Mouse (Mus musculus) intestine, embryonic 16.5 days (tissue): ENCODE measurements around the gene Gm13723. TPM values are rescaled to one million over a fixed set of nuclear protein-coding genes. Genes with fewer than 3 reads are reported as not detected.

Experiments
- ATAC-seq: fragments of 200-750 bp; cut with Nextera tagmentation; 2 replicates; pipeline ENCODE4 v1.8.0; 2017; ENCODE audit warnings: moderate TSS enrichment, moderate library complexity
- H3K27ac ChIP-seq: fragments of 300-500 bp; sonication (generic); 2 replicates; pipeline ENCODE4 v1.5.1; 2014; ENCODE audit warnings: mild to moderate bottlenecking, low read length
- H3K27me3 ChIP-seq: fragments of 300-500 bp; sonication (generic); replicated peaks from 2 replicates; pipeline ENCODE4 v1.6.1; 2014; ENCODE audit warnings: low read length, control low read depth, mixed read lengths; ENCODE audit not compliant: control insufficient read depth, insufficient read depth
- H3K36me3 ChIP-seq: fragments of 300-500 bp; sonication (generic); 2 replicates; pipeline ENCODE4 v1.6.1; 2014; ENCODE audit warnings: low read length, control low read depth; ENCODE audit not compliant: control insufficient read depth, insufficient read depth
- H3K4me1 ChIP-seq: fragments of 300-500 bp; sonication (generic); 2 replicates; pipeline ENCODE4 v1.6.1; 2014; ENCODE audit warnings: low read length, control low read depth, mixed read lengths; ENCODE audit not compliant: control insufficient read depth, insufficient read depth
- H3K4me2 ChIP-seq: fragments of 300-500 bp; sonication (generic); 2 replicates; pipeline ENCODE4 v1.6.1; 2014; ENCODE audit warnings: low read depth, low read length, control low read depth
- H3K4me3 ChIP-seq: fragments of 300-500 bp; sonication (generic); 2 replicates; pipeline ENCODE4 v1.5.1; 2014; ENCODE audit warnings: mild to moderate bottlenecking, low read length
- H3K9ac ChIP-seq: fragments of 300-500 bp; sonication (generic); 2 replicates; pipeline ENCODE4 v1.6.1; 2014; ENCODE audit warnings: low read depth, low read length
- H3K9me3 ChIP-seq: fragments of 300-500 bp; sonication (generic); 2 replicates; pipeline ENCODE4 v1.6.1; 2016; ENCODE audit warnings: low read length, control low read depth; ENCODE audit not compliant: control insufficient read depth
- WGBS: fragments of 180-500 bp; shearing (Covaris S2); extraction: QIAGEN DNeasy Blood & Tissue Kit; methylation state at CpG from one replicate; pipeline ENCODE4 v1.1.7; 2014; 5-methylcytosine and 5-hydroxymethylcytosine counted together
- polyA plus RNA-seq: library from polyadenylated mRNA; unstranded; fragments of >200 nt; fragmentation: Nextera tagmentation; extraction: Ambion mirVana; gene quantifications from 2 replicates; pipeline ENCODE4 v1.2.1, GENCODE M21; 2015

The Gm13723 gene
- polyA plus RNA-seq = not detected in 2 replicates

- Histone ChIP-seq H3K9ac (no peak within 1 kb of the TSS), H3K4me3 (no peak within 1 kb of the TSS), H3K4me1 (no peaks in the 10 kb centered on the region), H3K36me3 (no peaks in the 10 kb centered on the region), H3K27ac (no peak within 1 kb of the TSS), H3K27me3 (no peaks in the 10 kb centered on the region), H3K9me3 (no peaks in the 10 kb centered on the region), H3K4me2 (no peak within 1 kb of the TSS)
- 53% methylated on average over 1 of the region's 1 CpGs for WGBS
- no peak for ATAC-seq
Measured at GRCm38 (mm10) chr2:86874702-86875101, at the start of gene Gm13723. Gene Gm13723 (minus strand): TSS chr2:86874802.

- Histone ChIP-seq H3K4me3 (no peak overlapping the region), H3K4me2 (no peak overlapping the region), H3K27ac (no peak overlapping the region), H3K4me1 (no peaks in the 10 kb centered on the region), H3K9me3 (no peaks in the 10 kb centered on the region), H3K36me3 (no peaks in the 10 kb centered on the region), H3K27me3 (no peaks in the 10 kb centered on the region), H3K9ac (no peak overlapping the region)
- WGBS = 84% methylated on average over 2 of the region's 2 CpGs
- no peak for ATAC-seq
Measured at GRCm38 (mm10) chr2:86905647-86906046, 31.0 kb upstream of the Gm13723 start.

- no peaks in the 10 kb centered on the region for H3K36me3 ChIP-seq
- H3K27ac ChIP-seq = no peak within 1 kb of the TSS
- 91% methylated on average over 1 of the region's 1 CpGs for WGBS
- no peak within 1 kb of the TSS for H3K9ac ChIP-seq
- H3K4me1 ChIP-seq = no peaks in the 10 kb centered on the region
- no peak for ATAC-seq
- no peaks in the 10 kb centered on the region for H3K27me3 ChIP-seq
- no peak within 1 kb of the TSS for H3K4me3 ChIP-seq
- H3K4me2 ChIP-seq = no peak within 1 kb of the TSS
- no peaks in the 10 kb centered on the region for H3K9me3 ChIP-seq
Measured at GRCm38 (mm10) chr2:86892116-86892515, 17.5 kb upstream of the Gm13723 start, which contains the start of gene Olfr1097. Gene Olfr1097 (minus strand): TSS chr2:86892216.

- Histone ChIP-seq H3K4me1 (no peaks in the 10 kb centered on the region), H3K36me3 (no peaks in the 10 kb centered on the region), H3K9me3 (no peaks in the 10 kb centered on the region), H3K27ac (no peak within 1 kb of the TSS), H3K4me2 (no peak within 1 kb of the TSS), H3K27me3 (no peaks in the 10 kb centered on the region), H3K4me3 (no peak within 1 kb of the TSS), H3K9ac (no peak within 1 kb of the TSS)
- no peak for ATAC-seq
- 89% methylated on average over 3 of the region's 3 CpGs for WGBS
Measured at GRCm38 (mm10) chr2:86851596-86851995, 23.0 kb downstream of the Gm13723 start, which contains the start of gene Olfr1095. Gene Olfr1095 (minus strand): TSS chr2:86851696.

- Histone ChIP-seq H3K27me3 (no peaks in the 10 kb centered on the region), H3K4me2 (no peak within 1 kb of the TSS), H3K9ac (no peak within 1 kb of the TSS), H3K4me3 (no peak within 1 kb of the TSS), H3K4me1 (no peaks in the 10 kb centered on the region), H3K36me3 (no peaks in the 10 kb centered on the region), H3K27ac (no peak within 1 kb of the TSS), H3K9me3 (no peaks in the 10 kb centered on the region)
- ATAC-seq = no peak
Measured at GRCm38 (mm10) chr2:86824363-86824762, 50.2 kb downstream of the Gm13723 start, which contains the start of gene Olfr1094. Gene Olfr1094 (plus strand): TSS chr2:86824663.

Other genes with a start within 250 kb of the Gm13723 start
- not detected in 2 replicates for gene Olfr1084, start 235.1 kb downstream of the Gm13723 start, polyA plus RNA-seq
- gene Olfr1085, start 212.8 kb downstream of the Gm13723 start, polyA plus RNA-seq = not detected in 2 replicates
- not detected in 2 replicates for gene Olfr1086, start 194.7 kb downstream of the Gm13723 start, polyA plus RNA-seq
- gene Olfr1087, start 176.4 kb downstream of the Gm13723 start, polyA plus RNA-seq = not detected in 2 replicates
- gene Olfr1089, start 141.1 kb downstream of the Gm13723 start, polyA plus RNA-seq = not detected in 2 replicates
- not detected in 2 replicates for gene Olfr1090, start 115.8 kb downstream of the Gm13723 start, polyA plus RNA-seq
- not detected in 2 replicates for gene Olfr1093, start 92.3 kb downstream of the Gm13723 start, polyA plus RNA-seq
- not detected in 2 replicates for gene Olfr141, start 64.8 kb downstream of the Gm13723 start, polyA plus RNA-seq
- not detected in 2 replicates for gene Olfr1094, start 50.1 kb downstream of the Gm13723 start, polyA plus RNA-seq
- not detected in 2 replicates for gene Olfr1095, start 23.1 kb downstream of the Gm13723 start, polyA plus RNA-seq
- not detected in 2 replicates for gene Olfr1097, start 17.4 kb upstream of the Gm13723 start, polyA plus RNA-seq
- not detected in 2 replicates for gene Olfr1098, start 49.7 kb upstream of the Gm13723 start, polyA plus RNA-seq
- not detected in 2 replicates for gene Olfr1099, start 85.9 kb upstream of the Gm13723 start, polyA plus RNA-seq
- not detected in 2 replicates for gene Olfr1100, start 105.2 kb upstream of the Gm13723 start, polyA plus RNA-seq
- not detected in 2 replicates for gene Olfr1101, start 116.4 kb upstream of the Gm13723 start, polyA plus RNA-seq
- gene Olfr1102, start 123.6 kb upstream of the Gm13723 start, polyA plus RNA-seq = not detected in 2 replicates
- gene Olfr1104, start 152.3 kb upstream of the Gm13723 start, polyA plus RNA-seq = not detected in 2 replicates
- not detected in 2 replicates for gene Olfr1105, start 161.7 kb upstream of the Gm13723 start, polyA plus RNA-seq
- not detected in 2 replicates for gene Olfr1106, start 177.5 kb upstream of the Gm13723 start, polyA plus RNA-seq
- not detected in 2 replicates for gene Olfr1107, start 201.0 kb upstream of the Gm13723 start, polyA plus RNA-seq
- gene Olfr1109, start 221.2 kb upstream of the Gm13723 start, polyA plus RNA-seq = not detected in 2 replicates
- not detected in 2 replicates for gene Olfr259, start 239.8 kb upstream of the Gm13723 start, polyA plus RNA-seq